Mouse (Mus musculus) embryonic facial prominence, embryonic 15.5 days (tissue): Measurements from ENCODE around the gene Gins3. TPM values are rescaled to one million over a fixed set of nuclear protein-coding genes. Genes with fewer than 3 reads are reported as not detected.

Experiments
- polyA plus RNA-seq: library from polyadenylated mRNA; unstranded; fragments of >200 nt; fragmentation: Nextera tagmentation; extraction: Ambion mirVana; gene quantifications from 2 replicates; pipeline ENCODE4 v1.2.1, GENCODE M21; 2015

Gins3 gene
- polyA plus RNA-seq, 1 experiment from 2014 or later: 18.9 TPM

Other genes starting within 250 kb of the Gins3 start
- 138 and 155 TPM in 2 replicates for gene Cfap20, start 198.6 kb upstream of the Gins3 start, polyA plus RNA-seq
- 11.2 and 14.6 TPM in 2 replicates for gene Csnk2a2, start 143.4 kb upstream of the Gins3 start, polyA plus RNA-seq
- gene Ccdc113, start 99.4 kb upstream of the Gins3 start, polyA plus RNA-seq: 7.5 and 12.8 TPM in 2 replicates
- gene Prss54, start 57.1 kb upstream of the Gins3 start, polyA plus RNA-seq: not detected in 2 replicates
- 27.5 and 28.7 TPM in 2 replicates for gene Ndrg4, start 43.5 kb downstream of the Gins3 start, polyA plus RNA-seq
- gene Setd6, start 82.4 kb downstream of the Gins3 start, polyA plus RNA-seq: 18.0 and 22.5 TPM in 2 replicates
- gene Cnot1, start 174.0 kb downstream of the Gins3 start, polyA plus RNA-seq: 49.6 and 52.4 TPM in 2 replicates
- gene Sap18b, start 191.9 kb downstream of the Gins3 start, polyA plus RNA-seq: 311 and 322 TPM in 2 replicates
- gene Slc38a7, start 220.1 kb downstream of the Gins3 start, polyA plus RNA-seq: 13.8 and 17.2 TPM in 2 replicates